Mouse (Mus musculus) spleen, adult 2 months (tissue): Measurements from ENCODE around the gene Nepn. TPM values are rescaled to one million over a fixed set of nuclear protein-coding genes. Genes with fewer than 3 reads are reported as not detected.

Experiments used
- DNase-seq, 2 experiments: peaks; one replicate each; pipeline versions ENCODE4 v3.0.0 to v3.0.0-alpha.2; 2012 to 2021; ENCODE audit warnings: low spot score in 2 of 2, low read depth in 1 of 2
- H3K27ac ChIP-seq: fragments of 200-500 bp; 2 replicates; pipeline ENCODE4 v1.5.1; 2012; ENCODE audit warnings: low read length, inconsistent platforms; ENCODE audit not compliant: insufficient read depth
- H3K27me3 ChIP-seq: fragments of 200-500 bp; 2 replicates; pipeline ENCODE4 v1.6.1; 2012; ENCODE audit warnings: mild to moderate bottlenecking, moderate library complexity, low read length, inconsistent platforms; ENCODE audit not compliant: control insufficient read depth, insufficient read depth
- H3K36me3 ChIP-seq: fragments of 200-500 bp; 2 replicates; pipeline ENCODE4 v1.6.1; 2012; ENCODE audit warnings: mild to moderate bottlenecking, low read length, inconsistent platforms; ENCODE audit not compliant: control insufficient read depth, insufficient read depth
- H3K4me1 ChIP-seq: fragments of 200-500 bp; 2 replicates; pipeline ENCODE4 v1.6.1; 2011; ENCODE audit warnings: inconsistent platforms; ENCODE audit not compliant: control insufficient read depth, insufficient read depth, insufficient read length
- H3K4me3 ChIP-seq: fragments of 200-500 bp; 2 replicates; pipeline ENCODE4 v1.5.1; 2011; ENCODE audit warnings: mild to moderate bottlenecking, inconsistent platforms; ENCODE audit not compliant: insufficient read depth, insufficient read length; ENCODE audit errors: extremely low read depth
- CTCF ChIP-seq: fragments of 200-500 bp; IDR thresholded peaks from 2 replicates; pipeline ENCODE4 v1.5.1; 2011; ENCODE audit warnings: mild to moderate bottlenecking, inconsistent platforms; ENCODE audit not compliant: insufficient read depth, insufficient read length, insufficient replicate concordance; ENCODE audit errors: extremely low read depth
- POLR2A ChIP-seq: fragments of 200-500 bp; IDR thresholded peaks from 2 replicates; pipeline ENCODE4 v1.6.1; 2011; ENCODE audit warnings: low read depth, low read length, inconsistent platforms
- WGBS: fragments of 180-500 bp; shearing (Covaris S2); methylation state at CpG from one replicate; pipeline ENCODE4 v1.1.7; 2018; 5-methylcytosine and 5-hydroxymethylcytosine counted together
- polyA plus RNA-seq: library from polyadenylated mRNA; depleted of rRNA; stranded (reverse); fragments of >200 nt; gene quantifications from 2 replicates; pipeline ENCODE4 v1.2.3, GENCODE M21; 2012; rRNA removed

Nepn gene
- polyA plus RNA-seq, 1 experiment = not detected

DNA sequence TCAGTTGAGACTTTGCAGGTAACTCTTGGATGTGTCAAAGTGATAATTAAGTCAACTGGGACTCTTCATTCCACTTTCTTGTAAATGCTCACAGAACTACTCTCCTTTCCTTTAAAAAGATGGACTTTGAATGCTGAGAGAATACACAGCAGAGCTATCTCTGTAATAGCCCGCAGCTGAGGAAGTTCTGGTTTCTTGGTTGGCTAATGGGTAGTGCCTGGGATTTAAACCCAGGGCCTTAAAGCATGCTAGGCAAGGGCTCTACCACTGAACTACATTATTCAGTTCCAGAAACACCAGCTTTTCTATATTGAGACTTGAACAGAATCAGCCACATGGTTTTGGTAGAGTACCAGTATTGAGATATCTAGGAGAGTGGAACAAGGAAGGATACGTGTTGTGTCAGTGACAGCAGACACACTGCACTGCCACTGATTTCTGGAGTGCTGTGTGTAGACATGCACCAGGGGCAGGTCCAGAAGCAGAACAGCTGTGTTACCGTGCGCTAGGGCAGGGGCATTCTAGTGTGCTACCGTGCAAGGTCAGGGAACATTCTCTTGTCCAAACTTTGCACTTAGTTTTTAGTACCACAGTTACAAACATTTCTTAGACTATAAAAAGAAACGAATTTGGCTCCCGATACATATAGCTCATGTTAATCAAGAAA is 37.7 kb downstream of the Nepn start:
- WGBS = 90% methylated on average over 7 of the region's 7 CpGs
- no peak for DNase-seq
- Histone ChIP-seq H3K4me1 (peaks cover 2% of the 10 kb centered on the region; the same call in 1 of the 2 replicates), H3K27me3 (no peaks in the 10 kb centered on the region), H3K27ac (no peak overlapping the region), H3K36me3 (peaks cover 9% of the 10 kb centered on the region; the same call in 1 of the 2 replicates), H3K4me3 (no peak overlapping the region)
- TF ChIP-seq CTCF (no peak), POLR2A (no peak)

DNA sequence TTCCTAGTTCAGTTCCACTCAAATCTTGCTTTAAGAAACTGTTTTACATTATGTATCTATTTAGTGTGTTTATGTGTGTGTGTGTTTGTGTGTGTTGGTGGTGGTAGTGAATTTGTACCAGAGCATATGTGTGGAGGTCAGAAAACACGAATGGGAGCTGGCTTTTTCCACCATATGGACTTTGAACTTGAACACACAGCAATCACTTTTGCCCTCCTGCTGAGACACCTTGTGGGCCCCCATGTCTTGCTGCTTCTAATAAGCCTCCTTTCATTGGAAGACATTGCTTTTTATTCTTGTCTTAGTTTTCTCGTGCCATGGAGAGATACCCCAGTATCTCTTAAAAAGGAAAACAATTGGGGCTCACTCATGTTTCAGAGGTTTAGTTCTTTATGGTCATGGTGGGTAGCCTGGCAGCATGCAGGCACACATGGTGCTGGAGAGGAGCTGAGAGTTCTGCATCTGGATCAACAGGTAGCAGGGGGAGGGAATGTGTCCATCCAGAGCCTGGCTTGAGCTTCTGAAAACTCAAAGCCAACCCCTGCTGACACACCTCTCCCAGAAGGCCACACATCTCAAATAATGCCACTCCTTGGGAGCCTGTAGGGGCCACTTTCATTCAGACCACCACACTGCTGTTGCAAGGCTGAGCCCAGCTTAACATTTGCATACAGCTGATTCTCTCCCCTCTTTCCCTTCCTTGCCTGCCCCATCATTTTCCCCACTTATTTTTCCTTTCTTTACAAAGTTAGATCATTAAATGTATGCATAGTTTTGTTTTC is 39.1 kb downstream of the Nepn start:
- WGBS = 83% methylated on average over 2 of the region's 2 CpGs
- TF ChIP-seq POLR2A = no peak
- no peak for TF ChIP-seq CTCF
- no peak for DNase-seq
- Histone ChIP-seq H3K4me1 (peaks cover 2% of the 10 kb centered on the region; the same call in 1 of the 2 replicates), H3K27ac (no peak overlapping the region), H3K4me3 (no peak overlapping the region), H3K36me3 (peaks cover 12% of the 10 kb centered on the region), H3K27me3 (no peaks in the 10 kb centered on the region)

DNA sequence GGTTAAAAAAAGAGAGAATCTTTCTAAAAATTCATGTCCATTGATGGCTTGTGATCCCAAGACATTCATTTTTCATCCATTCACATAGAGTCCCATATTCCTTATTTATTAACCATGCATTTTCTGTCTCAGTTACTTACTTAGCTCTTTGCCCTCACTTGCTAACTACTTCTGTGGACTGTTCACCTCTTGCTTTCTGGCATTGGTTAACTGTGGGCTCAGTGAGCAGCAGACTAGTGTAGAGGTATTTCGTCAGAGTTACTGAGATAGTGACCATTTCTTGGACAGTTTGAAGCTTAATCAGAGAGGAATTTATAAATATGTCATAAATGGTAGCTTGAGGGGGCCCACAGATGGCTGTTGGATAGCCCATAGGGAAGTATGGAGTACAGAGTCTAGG is 42.2 kb downstream of the Nepn start:
- H3K27ac ChIP-seq = no peak overlapping the region
- no peak for TF ChIP-seq CTCF
- TF ChIP-seq POLR2A = no peak
- H3K4me1 ChIP-seq = peaks cover 2% of the 10 kb centered on the region; the same call in 1 of the 2 replicates
- 95% methylated on average over 1 of the region's 1 CpGs for WGBS
- peaks cover 31% of the 10 kb centered on the region for H3K36me3 ChIP-seq
- no peaks in the 10 kb centered on the region for H3K27me3 ChIP-seq
- no peak overlapping the region for H3K4me3 ChIP-seq
- no peak for DNase-seq

DNA sequence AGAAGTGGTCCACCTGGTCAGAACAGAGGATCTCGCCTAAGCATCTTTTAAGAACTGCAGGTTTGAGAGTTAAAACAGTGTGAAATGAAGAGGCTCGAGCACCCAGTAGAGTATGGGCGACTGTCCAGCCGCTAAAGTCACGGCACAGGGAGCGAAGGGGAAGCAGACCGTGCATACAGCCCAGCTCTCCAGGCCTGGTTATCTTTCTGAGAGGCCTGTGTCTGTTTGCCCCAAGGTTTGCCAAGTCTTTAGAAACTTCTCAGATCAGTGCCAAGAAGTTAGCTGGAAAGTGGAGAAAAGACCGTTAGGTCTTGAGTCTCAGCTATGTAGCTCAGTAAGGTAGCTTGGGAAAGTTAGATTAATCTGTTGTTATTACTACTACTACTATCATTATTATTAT is 46.1 kb downstream of the Nepn start:
- no peak overlapping the region for H3K27ac ChIP-seq
- no peak for DNase-seq
- H3K36me3 ChIP-seq = peaks cover 37% of the 10 kb centered on the region
- no peaks in the 10 kb centered on the region for H3K4me1 ChIP-seq
- H3K27me3 ChIP-seq = no peaks in the 10 kb centered on the region
- TF ChIP-seq POLR2A (no peak), CTCF (no peak)
- 94% methylated on average over 8 of the region's 8 CpGs for WGBS
- H3K4me3 ChIP-seq = no peak overlapping the region

Other genes starting within 250 kb of the Nepn start
- not detected in 2 replicates for gene Ros1, start 193.7 kb upstream of the Nepn start, polyA plus RNA-seq
- 2.0 and 2.2 TPM in 2 replicates for gene Dcbld1, start 155.4 kb upstream of the Nepn start, polyA plus RNA-seq
- gene Gm26741, start 30.2 kb upstream of the Nepn start, polyA plus RNA-seq = not detected in 2 replicates
- gene Gopc, start 6.8 kb upstream of the Nepn start, polyA plus RNA-seq = 4.6 and 5.0 TPM in 2 replicates
- 7.3 and 10.6 TPM in 2 replicates for gene Nus1, start 28.6 kb downstream of the Nepn start, polyA plus RNA-seq